9 mouse cellular contexts compared by ENCODE assay signal in genomic region chr1:136569626-136570297, GRCm38 (mm10). TPM values are rescaled to one million over a fixed set of nuclear protein-coding genes. Genes with fewer than 3 reads are reported as not detected.
DNase-seq lines count a peak whose midpoint lies in the region; ATAC-seq lines count a peak whose summit lies in the region.
"Had no signal": no experiment of that assay in that cellular context is flagged by ENCODE, and none has a peak within 500 bp of the region (broad histone marks: within the 10 kb centered on the region; RNA-seq: fewer than 3 reads in every experiment).

No protein-coding gene starts in this region.

- H3K4me2 ChIP-seq in heart, embryonic 12.5 days, result peak overlapping the region; percentile 59
- H3K4me2 ChIP-seq in forebrain, embryonic 14.5 days (ENCODE audit: low read length), result peak overlapping the region; percentile 39
- peak overlapping the region; percentile 37 for H3K4me2 ChIP-seq in midbrain, embryonic 16.5 days (ENCODE audit: low read length)

- no peak for DNase-seq in heart, postnatal 25 days (ENCODE audit: low spot score)
- DNase-seq in forebrain, embryonic 14.5 days (ENCODE audit: low spot score), result no peak
- peak; percentile 43 for DNase-seq in kidney, postnatal 10 days
- no peak for DNase-seq in retina, embryonic 14.5 days (ENCODE audit: low spot score)
- no peak for DNase-seq in layer of hippocampus, postnatal 36 days
- no peak for DNase-seq in left cerebral cortex, postnatal 36 days (ENCODE audit: low spot score in 2 of 2)
- DNase-seq: cerebellum, postnatal 10 days had no signal

- intact Hi-C loops in heart, postnatal 25 days (cut with DNase I), result no loop called here
- intact Hi-C loops in left cerebral cortex, postnatal 36 days (cut with DNase I), result no loop called here

- H3K4me3 ChIP-seq in heart, embryonic 12.5 days, result peak overlapping the region; percentile 14
- H3K4me3 ChIP-seq in forebrain, embryonic 14.5 days (ENCODE audit: low read depth, low read length), result no peak overlapping the region
- no peak overlapping the region; the same call in 1 of the 2 replicates for H3K4me3 ChIP-seq in midbrain, embryonic 16.5 days (ENCODE audit: low read depth, low read length)

- 35% methylated on average over 20 of the region's 20 CpGs for WGBS in heart, embryonic 12.5 days
- WGBS in forebrain, embryonic 14.5 days, result 52% methylated on average over 20 of the region's 20 CpGs
- WGBS in midbrain, embryonic 16.5 days, result 41% methylated on average over 20 of the region's 20 CpGs

- peaks cover 10% of the 10 kb centered on the region for H3K4me1 ChIP-seq in heart, embryonic 12.5 days (replicated peaks)
- no peaks in the 10 kb centered on the region for H3K4me1 ChIP-seq in forebrain, embryonic 14.5 days (ENCODE audit: control insufficient read depth, insufficient read depth, low read length)
- H3K4me1 ChIP-seq in midbrain, embryonic 16.5 days (ENCODE audit: control insufficient read depth, insufficient read depth, low read length), result peaks cover 5% of the 10 kb centered on the region; the same call in 1 of the 2 replicates

- ATAC-seq in heart, embryonic 12.5 days (ENCODE audit: insufficient number of reproducible peaks, low FRiP score), result no peak
- ATAC-seq in forebrain, embryonic 14.5 days, result no peak
- no peak for ATAC-seq in midbrain, embryonic 16.5 days

- H3K9ac ChIP-seq in heart, embryonic 12.5 days, result no peak overlapping the region
- H3K9ac ChIP-seq in forebrain, embryonic 14.5 days (ENCODE audit: low read length), result no peak overlapping the region
- H3K9ac ChIP-seq in midbrain, embryonic 16.5 days (ENCODE audit: low read depth, low read length), result no peak overlapping the region

- no peaks in the 10 kb centered on the region for H3K36me3 ChIP-seq in heart, embryonic 12.5 days
- H3K36me3 ChIP-seq in forebrain, embryonic 14.5 days (ENCODE audit: control insufficient read depth, insufficient read depth, low read length), result no peaks in the 10 kb centered on the region
- no peaks in the 10 kb centered on the region for H3K36me3 ChIP-seq in midbrain, embryonic 16.5 days (ENCODE audit: control insufficient read depth, insufficient read depth, low read length)

- H3K27me3 ChIP-seq in heart, embryonic 12.5 days (replicated peaks), result no peaks in the 10 kb centered on the region
- H3K27me3 ChIP-seq in forebrain, embryonic 14.5 days (replicated peaks; ENCODE audit: control insufficient read depth, insufficient read depth, low read length), result no peaks in the 10 kb centered on the region
- no peaks in the 10 kb centered on the region; the same call in 1 of the 2 replicates for H3K27me3 ChIP-seq in midbrain, embryonic 16.5 days (ENCODE audit: control insufficient read depth, insufficient read depth, low read depth, low read length)

- no peaks in the 10 kb centered on the region for H3K9me3 ChIP-seq in heart, embryonic 12.5 days (replicated peaks)
- H3K9me3 ChIP-seq in forebrain, embryonic 14.5 days (replicated peaks; ENCODE audit: control insufficient read depth, low read length), result no peaks in the 10 kb centered on the region
- no peaks in the 10 kb centered on the region for H3K9me3 ChIP-seq in midbrain, embryonic 16.5 days (replicated peaks; ENCODE audit: control insufficient read depth, low read length, poor library complexity, severe bottlenecking)

- H3K27ac ChIP-seq in heart, embryonic 12.5 days (ENCODE audit: poor library complexity, severe bottlenecking), result no peak overlapping the region
- H3K27ac ChIP-seq in forebrain, embryonic 14.5 days (ENCODE audit: low read depth, low read length), result no peak overlapping the region
- no peak overlapping the region for H3K27ac ChIP-seq in midbrain, embryonic 16.5 days (ENCODE audit: low read length)

RNA-seq across cellular contexts. Expression of gene Zfp281, which starts 54.9 kb away (rescaled TPM):
- polyA plus RNA-seq in heart, embryonic 12.5 days (2016; fragmentation: Nextera tagmentation; extraction: Ambion mirVana), result 18.2 and 19.2 TPM in 2 replicates
- total RNA-seq in heart, postnatal 25 days (2021), result 10 to 100 TPM; 10.1 to 12.0 TPM
- polyA plus RNA-seq in forebrain, embryonic 14.5 days (2014; fragmentation: Nextera tagmentation; extraction: Ambion mirVana), result 26.7 and 28.4 TPM in 2 replicates
- 20.8 and 24.5 TPM in 2 replicates for polyA plus RNA-seq in midbrain, embryonic 16.5 days (2015; fragmentation: Nextera tagmentation; extraction: Ambion mirVana)
- total RNA-seq in layer of hippocampus, postnatal 36 days (2021), result 10 to 100 TPM; 33.3 to 34.5 TPM
- 10 to 100 TPM; 33.9 to 36.2 TPM for total RNA-seq in left cerebral cortex, postnatal 36 days (2021)
